Mouse (Mus musculus): Measurements from ENCODE around the gene Pcgf1. TPM values are rescaled to one million over a fixed set of nuclear protein-coding genes. Genes with fewer than 3 reads are reported as not detected.

Pcgf1 gene
- total and polyA plus RNA-seq, 2 experiments = 4.1 to 10.8 TPM

- WGBS = 1% methylated on average over 51 of the region's 51 CpGs
- peaks cover 3% of the 10 kb centered on the region; the same call in 1 of the 2 replicates for H3K4me1 ChIP-seq (ENCODE audit: control insufficient read depth, insufficient read depth, low read length)
- no peak for DNase-seq (ENCODE audit: extremely low read depth, low read depth, low spot score)
- no peaks in the 10 kb centered on the region for H3K79me2 ChIP-seq (ENCODE audit: control insufficient read depth, insufficient read depth, low read length)
- H3K27ac ChIP-seq (replicated peaks; ENCODE audit: insufficient read depth, low read depth, low read length) = peak within 1 kb of the TSS; percentile 43
- peak within 1 kb of the TSS; percentile 71 for H3K4me3 ChIP-seq (ENCODE audit: insufficient read depth, low read depth, low read length)
- no peaks in the 10 kb centered on the region for H3K27me3 ChIP-seq (ENCODE audit: control insufficient read depth, insufficient read depth, low read length)
- peak within 1 kb of the TSS; percentile 49 for H3K9ac ChIP-seq (ENCODE audit: low read depth, low read length)
- no peaks in the 10 kb centered on the region for H3K36me3 ChIP-seq (ENCODE audit: control insufficient read depth, insufficient read depth, low read length)
- TF ChIP-seq POLR2A (IDR thresholded peaks at IDR 0.05; ENCODE audit: extremely low read depth, insufficient read depth, low read length) (0 out of 2 replicates have a peak, but pooled peaks have one; percentile 27), CTCF (IDR thresholded peaks at IDR 0.05; ENCODE audit: low read depth, low read length) (no peak)
Observed at GRCm38 (mm10) chr6:83033249-83034185, 44.2 kb upstream of the Pcgf1 start, which contains the start of the genes Dok1 and Loxl3. Gene Dok1, minus strand, starts transcription at chr6:83033471. Gene Loxl3, plus strand, starts transcription at chr6:83034173.

GRCm38 (mm10) chr6:83034463-83035055 is 43.1 kb upstream of the Pcgf1 start:
- H3K27ac ChIP-seq (replicated peaks; ENCODE audit: insufficient read depth, low read depth, low read length) = no peak overlapping the region
- 38% methylated on average over 5 of the region's 5 CpGs for WGBS
- H3K4me3 ChIP-seq (ENCODE audit: insufficient read depth, low read depth, low read length) = no peak overlapping the region
- H3K9ac ChIP-seq (ENCODE audit: low read depth, low read length) = no peak overlapping the region
- H3K27me3 ChIP-seq (ENCODE audit: control insufficient read depth, insufficient read depth, low read length) = no peaks in the 10 kb centered on the region
- H3K36me3 ChIP-seq (ENCODE audit: control insufficient read depth, insufficient read depth, low read length) = no peaks in the 10 kb centered on the region
- TF ChIP-seq POLR2A (IDR thresholded peaks at IDR 0.05; ENCODE audit: extremely low read depth, insufficient read depth, low read length) (no peak), CTCF (IDR thresholded peaks at IDR 0.05; ENCODE audit: low read depth, low read length) (no peak)
- H3K4me1 ChIP-seq (ENCODE audit: control insufficient read depth, insufficient read depth, low read length) = peaks cover 5% of the 10 kb centered on the region; the same call in 1 of the 2 replicates
- H3K79me2 ChIP-seq (ENCODE audit: control insufficient read depth, insufficient read depth, low read length) = no peaks in the 10 kb centered on the region
- DNase-seq (ENCODE audit: extremely low read depth, low read depth, low spot score) = no peak

GRCm38 (mm10) chr6:83037188-83037587 is 40.5 kb upstream of the Pcgf1 start:
- WGBS = 92% methylated on average over 8 of the region's 8 CpGs
- peaks cover 5% of the 10 kb centered on the region; the same call in 1 of the 2 replicates for H3K4me1 ChIP-seq (ENCODE audit: control insufficient read depth, insufficient read depth, low read length)

GRCm38 (mm10) chr6:83038496-83039012 is 39.1 kb upstream of the Pcgf1 start:
- peak; percentile 78 for DNase-seq (ENCODE audit: extremely low read depth, low read depth, low spot score)
- no peak for TF ChIP-seq POLR2A (IDR thresholded peaks at IDR 0.05; ENCODE audit: extremely low read depth, insufficient read depth, low read length)
- no peak for TF ChIP-seq CTCF (IDR thresholded peaks at IDR 0.05; ENCODE audit: low read depth, low read length)
- Histone ChIP-seq H3K9ac (ENCODE audit: low read depth, low read length) (peak overlapping the region; percentile 17; the same call in 1 of the 2 replicates), H3K4me3 (ENCODE audit: insufficient read depth, low read depth, low read length) (peak overlapping the region; percentile 2), H3K4me1 (ENCODE audit: control insufficient read depth, insufficient read depth, low read length) (peaks cover 5% of the 10 kb centered on the region; the same call in 1 of the 2 replicates), H3K27ac (replicated peaks; ENCODE audit: insufficient read depth, low read depth, low read length) (no peak overlapping the region), H3K79me2 (ENCODE audit: control insufficient read depth, insufficient read depth, low read length) (no peaks in the 10 kb centered on the region), H3K27me3 (ENCODE audit: control insufficient read depth, insufficient read depth, low read length) (no peaks in the 10 kb centered on the region), H3K36me3 (ENCODE audit: control insufficient read depth, insufficient read depth, low read length) (no peaks in the 10 kb centered on the region)
- WGBS = 9% methylated on average over 24 of the region's 24 CpGs

More at GRCm38 (mm10) chr6:83037188-83037587, 40.5 kb upstream of the Pcgf1 start:
- no peak for TF ChIP-seq CTCF (IDR thresholded peaks at IDR 0.05; ENCODE audit: low read depth, low read length)
- no peak for TF ChIP-seq POLR2A (IDR thresholded peaks at IDR 0.05; ENCODE audit: extremely low read depth, insufficient read depth, low read length)
- DNase-seq (ENCODE audit: extremely low read depth, low read depth, low spot score) = no peak
- H3K27ac ChIP-seq (replicated peaks; ENCODE audit: insufficient read depth, low read depth, low read length) = no peak overlapping the region
- no peaks in the 10 kb centered on the region for H3K27me3 ChIP-seq (ENCODE audit: control insufficient read depth, insufficient read depth, low read length)
- no peaks in the 10 kb centered on the region for H3K79me2 ChIP-seq (ENCODE audit: control insufficient read depth, insufficient read depth, low read length)
- no peak overlapping the region for H3K4me3 ChIP-seq (ENCODE audit: insufficient read depth, low read depth, low read length)
- H3K36me3 ChIP-seq (ENCODE audit: control insufficient read depth, insufficient read depth, low read length) = no peaks in the 10 kb centered on the region
- H3K9ac ChIP-seq (ENCODE audit: low read depth, low read length) = no peak overlapping the region

- Histone ChIP-seq H3K79me2 (ENCODE audit: control insufficient read depth, insufficient read depth, low read length) (no peaks in the 10 kb centered on the region), H3K36me3 (ENCODE audit: control insufficient read depth, insufficient read depth, low read length) (no peaks in the 10 kb centered on the region), H3K27ac (replicated peaks; ENCODE audit: insufficient read depth, low read depth, low read length) (no peak overlapping the region), H3K4me3 (ENCODE audit: insufficient read depth, low read depth, low read length) (no peak overlapping the region), H3K27me3 (ENCODE audit: control insufficient read depth, insufficient read depth, low read length) (no peaks in the 10 kb centered on the region), H3K9ac (ENCODE audit: low read depth, low read length) (no peak overlapping the region), H3K4me1 (ENCODE audit: control insufficient read depth, insufficient read depth, low read length) (peaks cover 5% of the 10 kb centered on the region; the same call in 1 of the 2 replicates)
- no peak for DNase-seq (ENCODE audit: extremely low read depth, low read depth, low spot score)
- WGBS = 83% methylated on average over 5 of the region's 5 CpGs
- TF ChIP-seq CTCF (IDR thresholded peaks at IDR 0.05; ENCODE audit: low read depth, low read length) (no peak), POLR2A (IDR thresholded peaks at IDR 0.05; ENCODE audit: extremely low read depth, insufficient read depth, low read length) (no peak)
Observed at GRCm38 (mm10) chr6:83040601-83041000, 37.1 kb upstream of the Pcgf1 start.

All from liver, adult 2 months (tissue).